Mouse (Mus musculus) left cerebral cortex, postnatal 14 days (tissue): ENCODE measurements around the gene Dars. TPM values are rescaled to one million over a fixed set of nuclear protein-coding genes. Genes with fewer than 3 reads are reported as not detected.

Source experiments
- DNase-seq, 2 experiments: peaks; one replicate each; pipeline ENCODE4 v3.0.0; 2021 to 2022; ENCODE audit warnings: low spot score in 2 of 2, mixed read lengths in 1 of 2
- intact Hi-C: fragments of 180-260 bp; cut with DNase I; formaldehyde crosslinking; loops from one replicate; pipeline ENCODE4 v1.15.1; 2025
- long read RNA-seq, 2 experiments: library from polyadenylated mRNA; stranded (forward); transcript quantifications; one replicate each; pipeline ENCODE4 v2.0.0; 2021
- total RNA-seq, 2 experiments: library from RNA; stranded (reverse); gene quantifications; 2 replicates each; pipeline ENCODE4 v1.2.3; 2021

Gene Dars
- 10 to 100 TPM; 58.5 to 63.3 TPM for total RNA-seq
- long read RNA-seq, experiment 1, transcript Dars-201 (16 exons, 2,175 nt), result major isoform, 80 of 85 reads
- long read RNA-seq, experiment 1, partial matches to known transcripts, result 1 of 85 reads
- long read RNA-seq, experiment 1, other reads (novel, unspliced or antisense), result 3 of 85 reads
- long read RNA-seq, experiment 2, transcript Dars-201 (16 exons, 2,175 nt), result major isoform, 66 of 70 reads
- long read RNA-seq, experiment 2, partial matches to known transcripts, result 2 of 70 reads
- long read RNA-seq, experiment 2, other reads (novel, unspliced or antisense), result 2 of 70 reads

DNA sequence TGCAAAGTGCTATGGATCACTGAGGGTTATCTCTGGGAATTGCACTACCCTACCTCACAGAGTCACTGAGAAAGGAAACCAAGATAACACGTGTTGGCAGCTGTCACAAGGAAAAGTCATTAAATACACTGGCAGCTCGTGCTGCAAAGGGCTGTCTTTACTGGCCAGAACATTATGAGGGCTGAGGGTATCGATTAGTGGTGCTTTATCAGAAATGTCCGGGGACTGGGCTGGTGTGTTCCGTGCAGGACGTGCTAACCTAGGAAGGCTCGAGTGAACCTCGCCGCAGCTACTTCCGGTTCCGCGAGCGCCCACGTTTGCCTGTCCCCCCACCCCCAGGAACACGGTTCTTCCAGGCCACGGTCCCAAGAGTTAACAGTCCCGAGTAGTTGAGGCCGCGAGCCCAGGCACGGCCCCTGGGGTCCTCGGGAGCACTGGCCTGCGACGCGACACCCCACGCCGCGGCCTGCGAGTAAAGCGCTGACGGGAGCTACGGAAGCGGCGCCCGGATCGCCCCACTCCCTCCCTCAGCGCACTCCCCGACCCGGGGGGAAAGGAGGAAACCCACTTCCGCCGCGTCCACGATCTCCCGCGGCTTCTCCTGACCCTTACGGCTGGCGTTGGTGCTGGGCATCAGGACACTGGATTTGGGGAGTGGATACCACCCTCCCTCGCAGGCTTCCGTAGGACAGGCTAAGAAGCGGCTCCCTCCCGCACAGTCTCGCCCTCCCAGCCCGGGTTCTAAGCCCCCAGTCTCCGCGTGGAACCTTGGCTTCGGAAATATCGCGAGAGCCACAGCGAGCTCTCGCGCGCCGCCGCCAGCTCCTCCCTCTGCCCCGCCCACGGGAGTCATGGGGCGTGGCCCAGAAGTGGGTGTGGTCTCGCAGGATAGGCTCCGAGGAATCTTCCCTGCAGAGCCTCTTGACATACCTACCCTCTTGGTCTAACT, at the start of gene Dars:
Dars (minus strand) TSS at position 785 of the 949 bp plus-strand sequence.
- intact Hi-C loops, result no loop called here

DNA sequence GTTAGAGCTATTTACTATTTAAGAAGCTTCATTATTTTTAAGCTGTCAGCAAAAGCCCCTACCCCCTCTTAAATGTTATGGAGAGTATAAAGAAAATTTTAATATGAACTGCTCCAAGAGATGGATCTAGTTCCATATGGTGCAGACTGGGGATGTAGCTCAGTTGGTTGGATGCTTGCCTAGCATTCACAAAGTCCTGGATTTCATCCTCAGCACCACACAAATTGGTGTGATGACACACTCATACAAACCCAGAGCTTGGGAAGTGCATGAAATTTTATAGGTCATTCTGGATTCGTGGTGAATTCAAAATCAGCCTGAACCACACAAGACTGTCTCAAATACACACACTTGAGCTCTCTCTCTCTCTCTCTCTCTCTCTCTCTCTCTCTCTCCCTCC, 49.7 kb upstream of the Dars start:
- intact Hi-C loops, result no loop called here
- DNase-seq, result peak; percentile 57 to 76

More for the DNA sequence above, at the start of gene Dars:
- peak; percentile 93 for DNase-seq

GRCm38 (mm10) chr1:128463478-128463877, 46.3 kb upstream of the Dars start:
- DNase-seq, result no peak

GRCm38 (mm10) chr1:128462389-128462788, 45.2 kb upstream of the Dars start:
- no peak for DNase-seq
- intact Hi-C loops, result no loop called here

More at GRCm38 (mm10) chr1:128463478-128463877, 46.3 kb upstream of the Dars start:
- intact Hi-C loops, result no loop called here

- intact Hi-C loops, result no loop called here
These were observed 43.6 kb upstream of the Dars start for GRCm38 (mm10) chr1:128460780-128461179.

GRCm38 (mm10) chr1:128459439-128459838, 42.3 kb upstream of the Dars start:
- DNase-seq, result no peak
- intact Hi-C loops, result no loop called here

More at GRCm38 (mm10) chr1:128460780-128461179, 43.6 kb upstream of the Dars start:
- DNase-seq, result no peak

- intact Hi-C loops, result no loop called here
- DNase-seq, result no peak
These were observed 41.8 kb upstream of the Dars start for GRCm38 (mm10) chr1:128459011-128459410.

- DNase-seq, result no peak
- intact Hi-C loops, result no loop called here
These were observed 39.8 kb upstream of the Dars start for GRCm38 (mm10) chr1:128456844-128457445.

GRCm38 (mm10) chr1:128456271-128456670, 39.1 kb upstream of the Dars start:
- DNase-seq, result no peak
- intact Hi-C loops, result no loop called here

DNA sequence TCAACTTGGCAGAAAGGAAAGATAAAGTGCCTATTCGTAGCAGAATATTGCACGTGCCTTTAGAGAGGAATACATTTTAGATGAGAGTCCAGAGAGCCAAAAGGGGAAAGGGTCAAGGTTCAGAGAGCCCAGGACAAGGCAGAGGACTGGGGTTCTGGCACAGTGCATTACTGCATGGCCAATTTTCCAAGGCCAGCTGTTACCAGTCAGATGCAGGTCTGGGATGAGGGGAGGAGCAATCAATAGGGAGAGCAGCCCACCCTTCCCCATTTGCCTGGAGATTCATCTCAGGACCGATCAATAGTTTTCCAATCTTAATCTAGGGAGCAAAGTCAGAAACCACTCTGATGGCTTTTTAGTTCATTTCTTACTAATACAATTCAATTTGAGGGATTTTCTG, 35.0 kb upstream of the Dars start:
- intact Hi-C loops, result no loop called here
- no peak for DNase-seq

DNA sequence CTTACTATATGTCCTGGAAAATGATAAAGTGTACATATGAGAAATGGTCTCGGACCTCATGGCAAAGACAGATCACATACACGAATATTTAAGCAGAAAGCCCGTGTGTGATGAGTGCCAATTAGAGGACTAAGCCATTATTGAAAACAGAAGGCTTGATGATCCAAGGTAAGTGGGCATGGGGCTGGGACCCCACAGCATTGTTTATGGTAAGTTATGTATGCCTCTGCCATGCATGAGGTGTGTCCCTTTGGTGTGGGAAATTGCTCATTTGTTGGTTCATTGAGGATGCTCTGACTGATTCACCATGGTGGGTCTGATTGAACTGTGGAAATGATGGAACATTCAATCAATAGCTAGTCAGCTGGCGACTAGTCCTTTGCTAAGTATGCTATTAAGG, 34.0 kb upstream of the Dars start:
- intact Hi-C loops, result no loop called here

DNA sequence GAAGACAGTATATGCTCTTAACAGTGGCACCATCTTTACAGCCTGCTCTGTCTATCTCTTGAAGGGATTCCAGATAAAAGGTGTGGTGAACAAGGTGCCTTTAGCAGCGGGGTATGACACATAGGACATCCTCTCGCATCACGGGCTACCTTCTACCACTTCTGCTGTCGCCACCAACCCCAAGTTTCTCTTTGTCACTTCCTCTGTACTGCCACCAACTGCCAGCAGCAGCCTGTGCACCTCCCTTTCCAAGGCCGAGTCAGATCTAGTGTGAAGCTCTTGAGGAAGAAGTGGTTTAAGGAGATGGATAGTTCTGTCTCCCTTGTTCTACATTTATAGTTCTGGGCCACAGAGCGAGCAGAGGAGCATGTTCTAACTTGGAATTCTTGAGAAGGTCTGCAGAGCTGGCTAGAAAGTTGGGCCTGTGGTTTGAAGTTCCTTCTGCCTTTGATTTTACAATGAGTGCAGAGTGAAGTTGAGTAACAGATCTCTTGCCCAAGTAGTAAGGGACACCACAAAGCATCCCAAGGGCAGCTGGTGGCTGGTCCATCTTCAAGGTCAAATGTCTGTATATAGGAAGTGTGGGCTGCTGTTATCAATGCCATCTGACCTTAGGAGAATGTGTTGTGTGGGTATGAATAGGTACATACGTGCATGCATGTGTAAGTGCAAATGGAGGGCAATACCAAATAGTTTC, 30.2 kb upstream of the Dars start:
- intact Hi-C loops, result no loop called here
- DNase-seq, result no peak

More for the DNA sequence above, 34.0 kb upstream of the Dars start:
- DNase-seq, result no peak

DNA sequence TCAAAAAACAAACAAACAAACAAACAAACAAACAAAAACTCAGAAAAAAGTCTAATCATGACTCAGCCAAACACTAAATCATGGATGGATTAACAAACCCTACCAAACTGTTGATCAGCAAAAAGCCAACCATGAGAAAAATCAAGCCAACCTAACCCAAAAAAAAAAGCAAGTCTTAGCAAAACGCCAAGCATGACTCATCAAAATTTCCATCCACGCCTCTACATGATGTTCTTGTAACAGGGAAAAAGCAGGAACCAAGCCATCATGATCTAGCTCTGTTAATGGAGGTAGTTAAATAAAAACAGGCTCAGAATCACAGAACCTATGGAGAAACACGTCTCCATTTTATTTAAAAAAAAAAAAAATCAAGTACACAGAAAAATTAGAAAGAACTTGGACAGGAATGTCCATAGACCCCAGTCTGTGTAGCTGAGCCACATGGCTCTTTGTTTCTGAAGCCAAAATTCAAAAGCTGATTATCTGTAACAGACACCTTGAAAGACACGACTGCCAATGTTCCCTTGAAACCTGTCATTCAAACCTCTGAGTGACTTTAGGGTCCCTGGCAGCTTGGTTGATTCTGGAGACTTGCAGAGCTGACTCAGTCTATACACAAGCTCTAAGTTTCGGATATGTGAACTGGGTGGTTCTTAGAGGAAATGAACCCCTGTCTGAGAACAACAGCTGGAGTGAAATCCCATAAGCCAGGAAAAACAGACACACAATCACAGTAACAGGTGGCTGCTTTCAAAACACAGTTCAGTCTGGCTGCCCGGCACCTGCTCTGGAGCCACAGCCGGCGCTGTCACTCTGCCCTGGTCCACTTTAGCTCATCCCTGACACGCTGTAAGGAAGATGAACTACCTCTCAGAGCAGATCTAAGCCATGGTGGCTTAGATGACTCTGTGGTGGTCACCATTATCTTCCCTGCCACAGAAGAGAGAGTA, 27.0 kb upstream of the Dars start:
- intact Hi-C loops, result no loop called here
- no peak for DNase-seq

- peak; percentile 7 to 12 for DNase-seq
- intact Hi-C loops, result no loop called here
These were observed 23.9 kb upstream of the Dars start for GRCm38 (mm10) chr1:128441129-128441473.

- peak in 1 of 2 experiments; percentile 5 for DNase-seq
- intact Hi-C loops, result no loop called here
These were observed 23.4 kb upstream of the Dars start for GRCm38 (mm10) chr1:128440386-128441128.

GRCm38 (mm10) chr1:128439618-128440017, 22.4 kb upstream of the Dars start:
- intact Hi-C loops, result no loop called here
- DNase-seq, result no peak

GRCm38 (mm10) chr1:128438526-128438925, 21.4 kb upstream of the Dars start:
- DNase-seq, result no peak
- intact Hi-C loops, result no loop called here

DNA sequence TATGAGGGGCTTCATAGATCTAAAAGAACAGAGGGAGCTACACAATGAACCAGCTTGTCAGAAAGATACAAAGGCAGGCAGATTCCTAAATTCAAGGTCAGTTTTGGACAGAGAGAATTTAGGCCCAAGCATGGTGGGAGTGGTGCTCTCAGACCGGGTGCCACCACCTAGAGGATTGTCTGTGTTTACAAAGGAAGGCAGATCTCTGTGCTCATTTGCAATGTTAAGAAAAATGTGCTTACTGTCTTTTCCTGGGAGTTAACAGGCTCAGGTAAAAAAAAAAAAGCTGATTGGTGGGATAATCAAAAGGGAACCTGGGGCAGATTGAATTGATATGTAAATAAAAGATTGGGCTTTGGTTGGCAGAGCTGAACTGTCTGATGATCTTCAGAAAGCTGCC, 20.1 kb upstream of the Dars start:
- intact Hi-C loops, result no loop called here
- no peak for DNase-seq
